Mouse (Mus musculus) heart, adult 2 months (tissue): Measurements from ENCODE around the gene Scamp3.
A peak's percentile ranks its signal among the peaks of the same experiment; 100 is the strongest.

Source experiments
- CTCF ChIP-seq: fragments of 200-600 bp; IDR thresholded peaks from 2 replicates; pipeline ENCODE4 v1.8.1; 2022; ENCODE audit warnings: antibody characterized with exemption, mild to moderate bottlenecking, moderate library complexity
- EP300 ChIP-seq: fragments of 200-500 bp; IDR thresholded peaks from 2 replicates; pipeline ENCODE4 v1.6.1; 2011; ENCODE audit warnings: low read depth, low read length, control low read depth; ENCODE audit not compliant: insufficient read depth
- POLR2A ChIP-seq: fragments of 200-500 bp; IDR thresholded peaks from 2 replicates; pipeline ENCODE4 v1.6.1; 2011; ENCODE audit warnings: mild to moderate bottlenecking, low read depth, low read length, control low read depth; ENCODE audit not compliant: insufficient read depth

DNA sequence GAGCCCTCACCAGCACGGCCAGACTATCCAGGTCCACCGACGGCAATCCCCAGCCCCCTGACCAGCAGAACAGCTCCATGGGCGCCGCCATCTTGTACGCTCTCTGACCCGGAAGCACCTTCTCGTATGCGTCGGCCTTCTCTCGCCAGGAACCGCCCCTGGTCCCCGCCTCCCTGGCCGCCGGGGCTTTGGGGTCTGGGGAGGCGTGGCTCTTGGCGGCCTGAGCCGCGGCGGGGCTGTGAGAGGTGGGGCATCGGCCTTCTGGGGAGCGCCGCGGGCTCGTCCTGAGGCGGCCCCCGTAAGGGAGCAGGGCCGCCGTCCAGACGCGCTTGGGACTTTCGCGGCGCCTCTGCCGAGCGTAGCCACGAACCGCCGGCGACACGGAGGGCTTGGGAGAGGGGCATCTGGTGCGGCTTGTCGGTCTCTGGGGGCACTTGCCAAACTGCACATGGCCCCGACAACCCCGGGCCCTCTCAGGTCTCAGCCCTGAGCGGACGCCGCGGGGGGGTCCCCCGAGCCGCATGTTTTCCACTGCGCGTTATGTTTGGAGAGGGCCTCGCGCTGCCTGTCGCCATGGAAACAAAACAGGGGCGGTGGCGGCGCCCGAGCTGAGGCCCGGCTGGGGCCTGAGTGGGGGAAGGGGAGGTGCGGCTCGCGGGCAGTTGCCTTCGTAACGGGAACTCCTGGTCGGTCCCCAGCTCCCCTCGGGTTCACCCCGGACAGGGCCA lies 36.7 kb downstream of the Scamp3 start:
- TF ChIP-seq POLR2A: peak; percentile 75
- TF ChIP-seq CTCF: no peak
- TF ChIP-seq EP300: peak; percentile 45; the same call in 1 of the 2 replicates
